Mouse (Mus musculus): ENCODE data around the gene Olfr624.
A peak's percentile ranks its signal among the peaks of the same experiment; 100 is the strongest.
"Not testable (repeated sequence)": the region's sequence is repeated elsewhere in the genome, so short reads cannot be mapped to it uniquely, and the experiment has no call there.

The Olfr624 gene

DNA sequence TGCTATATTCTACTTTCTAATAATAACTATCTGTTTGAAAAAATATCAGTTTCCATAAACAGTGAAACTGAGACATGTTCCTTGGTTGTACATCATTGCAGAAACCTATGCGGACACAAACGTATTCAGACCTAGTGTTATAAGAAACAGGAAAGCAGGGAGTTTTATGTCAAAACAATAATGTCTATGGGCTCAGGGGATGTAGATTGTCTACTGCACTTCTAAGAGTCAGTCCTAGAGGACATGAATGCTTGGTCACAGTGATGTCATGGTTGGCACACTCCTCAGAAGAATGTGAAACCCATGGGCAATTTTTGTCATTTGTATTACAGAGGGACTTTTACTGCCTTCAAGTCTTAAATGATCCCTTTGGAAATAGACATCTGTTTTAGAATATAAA, at the start of gene Olfr624:
TSS of gene Olfr624 (minus strand) at position 101 of the 400 bp plus-strand sequence.
- no peak for DNase-seq (ENCODE audit: low spot score)

GRCm38 (mm10) chr7:103716398-103716797, 45.4 kb upstream of the Olfr624 start:
- DNase-seq (ENCODE audit: low spot score), result not testable (repeated sequence)

DNA sequence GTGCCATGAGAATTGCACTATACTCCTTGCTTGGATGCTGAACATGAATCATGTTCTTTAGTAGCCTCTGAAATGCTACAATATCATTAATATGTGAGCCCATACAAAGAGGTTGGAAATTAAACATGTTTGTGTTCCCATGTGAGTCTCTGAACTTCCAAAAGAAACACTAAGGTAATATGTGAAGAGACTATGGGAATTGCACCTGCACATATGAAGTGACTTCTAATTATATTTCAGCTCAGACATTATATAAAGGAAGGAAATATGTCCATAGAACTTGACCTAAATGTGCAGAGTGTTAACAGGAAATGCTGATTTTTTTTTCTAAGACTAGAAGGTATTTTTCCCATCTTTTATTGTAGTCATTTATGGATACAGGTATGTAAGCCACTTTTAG, 43.4 kb upstream of the Olfr624 start, which contains the start of gene Olfr243:
TSS of gene Olfr243 (plus strand) at position 301 of the 400 bp plus-strand sequence.
- DNase-seq (ENCODE audit: low spot score), result no peak

GRCm38 (mm10) chr7:103712024-103712423, 41.0 kb upstream of the Olfr624 start:
- peak; percentile 9 for DNase-seq (ENCODE audit: low spot score)

DNA sequence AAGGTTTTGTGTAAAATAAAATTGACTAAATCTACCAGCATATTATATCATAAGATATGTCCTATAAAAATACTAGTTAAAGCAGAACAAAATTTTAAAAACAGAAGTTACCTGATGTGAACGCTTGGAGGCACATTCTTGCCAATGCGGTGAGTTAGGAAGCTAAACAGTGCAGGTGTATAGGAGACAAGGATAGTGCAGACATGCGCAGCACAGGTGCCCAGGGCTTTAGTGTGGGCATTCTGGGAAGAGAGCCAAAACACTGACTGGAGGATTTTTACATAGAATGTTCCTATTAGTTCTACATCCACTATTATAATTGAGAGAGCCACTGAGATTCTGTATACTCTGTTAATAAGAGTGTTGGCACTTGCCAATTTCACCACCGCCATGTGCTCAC, 28.5 kb upstream of the Olfr624 start:
- no peak for DNase-seq (ENCODE audit: low spot score)

DNA sequence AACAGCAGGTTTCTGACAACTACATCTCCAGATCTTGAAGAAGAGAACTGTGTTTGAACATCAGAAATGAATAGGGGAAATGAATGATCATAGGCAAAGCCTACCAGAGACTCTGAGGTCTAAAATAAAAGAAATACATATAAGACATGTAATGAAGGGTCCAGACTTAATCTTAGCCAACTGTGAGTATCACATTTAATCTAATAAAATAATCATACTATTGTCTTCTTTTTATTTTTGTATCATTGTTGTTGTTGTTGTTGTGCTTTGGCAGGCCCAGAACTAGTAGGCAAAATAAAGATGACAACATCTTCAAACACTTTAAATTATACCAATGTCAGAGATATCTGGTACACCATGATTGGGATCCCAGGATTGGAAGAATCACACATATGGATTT, 11.4 kb upstream of the Olfr624 start, which contains the start of gene Olfr625-ps1:
TSS of gene Olfr625-ps1 (plus strand) at position 301 of the 400 bp plus-strand sequence.
- DNase-seq (ENCODE audit: low spot score), result no peak

GRCm38 (mm10) chr7:103663598-103663997, 7.4 kb downstream of the Olfr624 start, which contains the start of gene Olfr623:
TSS of gene Olfr623 (minus strand) at chr7:103663698.
- DNase-seq (ENCODE audit: low spot score), result no peak

- no peak for DNase-seq (ENCODE audit: low spot score)
Observed at GRCm38 (mm10) chr7:103644070-103644469, 26.9 kb downstream of the Olfr624 start.

- DNase-seq (ENCODE audit: low spot score), result no peak
Observed at GRCm38 (mm10) chr7:103642602-103643001, 28.4 kb downstream of the Olfr624 start, which contains the start of gene Olfr622. TSS of gene Olfr622 (minus strand) at chr7:103642702.

GRCm38 (mm10) chr7:103636795-103637194, 34.2 kb downstream of the Olfr624 start:
- DNase-seq (ENCODE audit: low spot score), result no peak

Measured in embryo, embryonic 10.5 days (tissue).